Mouse (Mus musculus) layer of hippocampus, postnatal 10 days (tissue): ENCODE results near the gene Zbtb12. TPM values are rescaled to one million over a fixed set of nuclear protein-coding genes. Genes with fewer than 3 reads are reported as not detected.
"Not testable (repeated sequence)": the region's sequence is repeated elsewhere in the genome, so short reads cannot be mapped to it uniquely, and the experiment has no call there.

Experiments
- DNase-seq, 2 experiments: peaks; one replicate each; pipeline ENCODE4 v3.0.0; 2021; ENCODE audit warnings: low spot score in 2 of 2
- long read RNA-seq: library from polyadenylated mRNA; stranded (forward); transcript quantifications from one replicate; pipeline ENCODE4 v2.0.0, GENCODE M21; 2023
- total RNA-seq, 2 experiments: library from RNA; stranded (reverse); gene quantifications; 2 replicates each; pipeline ENCODE4 v1.2.3; 2021

Gene Zbtb12
- total RNA-seq = 10 to 100 TPM in 1 of 2 experiments, 1 to 10 TPM in 1; 9.8 to 10.0 TPM
- long read RNA-seq = 0 reads

DNA sequence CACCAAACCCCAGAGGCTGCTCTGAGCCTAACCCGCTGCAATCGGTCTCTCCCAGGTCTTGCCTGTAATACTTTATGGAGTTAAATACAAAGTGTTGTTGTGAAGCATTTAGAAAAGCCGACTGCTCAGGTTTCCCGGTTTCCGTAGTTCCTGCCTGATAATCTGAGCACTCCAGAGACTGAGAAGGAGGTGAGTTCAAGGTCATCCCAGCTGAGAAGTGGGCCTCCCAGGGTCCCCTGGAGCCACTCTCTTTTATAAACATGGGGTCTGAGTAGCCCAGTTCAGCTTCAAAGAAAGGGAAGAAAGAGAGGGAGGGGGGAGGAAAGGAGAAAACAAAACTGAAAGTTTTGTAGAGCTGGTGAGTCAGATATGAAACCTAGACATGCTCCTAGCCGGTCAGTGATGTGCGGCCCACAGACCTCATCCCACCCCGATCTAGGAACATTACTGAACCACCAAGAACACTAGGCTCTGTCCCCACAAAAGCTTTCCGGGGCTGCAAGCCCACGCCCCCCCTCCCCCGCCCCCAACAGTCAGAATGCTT, at the start of gene Zbtb12:
Gene Zbtb12 (plus strand): TSS at position 148 of the 544 bp plus-strand sequence.
- no peak for DNase-seq

DNA sequence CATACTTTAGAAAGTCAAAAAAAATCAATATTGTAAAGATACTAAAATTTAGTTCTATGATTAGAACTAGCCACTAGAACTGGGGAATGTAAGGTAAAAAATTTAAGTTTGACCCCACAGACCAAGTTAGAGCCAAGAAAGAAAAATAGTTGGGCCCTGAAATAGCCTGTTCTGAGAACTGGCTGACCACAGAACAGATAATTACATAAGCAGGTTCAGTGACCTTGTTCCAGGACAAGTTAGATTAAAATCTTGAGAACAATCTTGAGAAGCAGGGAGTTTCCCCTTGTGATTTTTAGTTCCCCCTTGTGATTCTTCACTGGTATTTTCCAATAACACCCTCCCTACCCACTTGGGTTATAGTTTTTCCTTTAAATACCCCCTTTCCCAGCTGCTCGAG, 48.5 kb upstream of the Zbtb12 start:
- not testable (repeated sequence) for DNase-seq

DNA sequence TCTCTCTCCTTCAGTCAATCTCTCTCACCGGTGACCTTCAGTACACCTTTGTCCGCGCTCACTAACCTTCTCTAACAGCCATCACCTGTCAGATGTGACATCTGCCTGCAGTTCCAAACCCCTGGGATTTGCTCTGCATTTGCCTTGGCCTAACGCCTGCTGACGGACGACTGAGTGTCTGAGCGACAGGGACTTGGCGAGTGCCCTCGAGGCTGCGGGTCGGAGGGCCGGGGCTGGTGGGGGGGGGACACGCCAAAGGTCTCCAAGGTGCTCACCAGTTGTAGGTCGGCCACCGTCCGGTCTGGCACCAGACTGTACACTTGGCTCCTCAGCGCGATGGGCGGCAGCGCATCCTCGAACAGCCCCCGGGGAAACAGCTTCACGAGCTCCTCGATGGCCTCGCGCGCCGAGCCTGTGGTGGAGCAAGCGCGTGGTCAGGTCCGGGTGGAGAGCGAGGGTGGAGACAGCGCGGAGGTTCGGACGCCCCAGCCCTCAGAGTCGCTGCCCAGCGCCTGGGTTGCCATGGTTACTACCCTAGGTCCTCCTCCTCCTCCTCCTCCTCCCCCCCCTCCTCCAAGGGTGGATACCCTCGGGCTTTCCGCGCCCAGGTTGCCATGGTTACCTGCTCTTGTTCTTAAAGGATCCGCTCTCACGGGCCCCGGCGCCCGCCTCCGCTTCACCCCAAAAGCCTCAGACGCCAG, 43.0 kb upstream of the Zbtb12 start:
- DNase-seq = no peak

DNA sequence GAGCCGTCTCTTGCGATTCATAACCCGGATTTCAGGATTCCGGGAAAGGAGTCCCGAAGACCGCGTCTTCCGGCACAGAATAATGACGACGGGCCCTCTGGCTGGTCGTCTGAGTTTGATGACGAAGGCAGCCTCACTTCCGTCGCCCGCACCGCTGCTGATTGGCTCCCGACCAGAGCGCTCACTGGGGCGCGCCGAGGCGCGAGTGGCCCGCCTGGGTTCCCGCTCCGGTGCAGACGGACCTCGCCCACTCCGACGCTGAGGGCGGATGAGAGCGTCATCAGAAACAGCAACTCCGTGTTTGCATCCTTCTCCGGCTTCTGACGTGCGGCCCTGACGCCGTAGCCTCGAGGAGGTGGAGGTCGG, 42.4 kb upstream of the Zbtb12 start, which contains the start of the genes Stk19 and Dxo:
Gene Stk19 (minus strand): TSS at position 90 of the 366 bp plus-strand sequence.
Gene Dxo (plus strand): TSS at position 164 of the 366 bp plus-strand sequence.
- DNase-seq = peak; percentile 97

DNA sequence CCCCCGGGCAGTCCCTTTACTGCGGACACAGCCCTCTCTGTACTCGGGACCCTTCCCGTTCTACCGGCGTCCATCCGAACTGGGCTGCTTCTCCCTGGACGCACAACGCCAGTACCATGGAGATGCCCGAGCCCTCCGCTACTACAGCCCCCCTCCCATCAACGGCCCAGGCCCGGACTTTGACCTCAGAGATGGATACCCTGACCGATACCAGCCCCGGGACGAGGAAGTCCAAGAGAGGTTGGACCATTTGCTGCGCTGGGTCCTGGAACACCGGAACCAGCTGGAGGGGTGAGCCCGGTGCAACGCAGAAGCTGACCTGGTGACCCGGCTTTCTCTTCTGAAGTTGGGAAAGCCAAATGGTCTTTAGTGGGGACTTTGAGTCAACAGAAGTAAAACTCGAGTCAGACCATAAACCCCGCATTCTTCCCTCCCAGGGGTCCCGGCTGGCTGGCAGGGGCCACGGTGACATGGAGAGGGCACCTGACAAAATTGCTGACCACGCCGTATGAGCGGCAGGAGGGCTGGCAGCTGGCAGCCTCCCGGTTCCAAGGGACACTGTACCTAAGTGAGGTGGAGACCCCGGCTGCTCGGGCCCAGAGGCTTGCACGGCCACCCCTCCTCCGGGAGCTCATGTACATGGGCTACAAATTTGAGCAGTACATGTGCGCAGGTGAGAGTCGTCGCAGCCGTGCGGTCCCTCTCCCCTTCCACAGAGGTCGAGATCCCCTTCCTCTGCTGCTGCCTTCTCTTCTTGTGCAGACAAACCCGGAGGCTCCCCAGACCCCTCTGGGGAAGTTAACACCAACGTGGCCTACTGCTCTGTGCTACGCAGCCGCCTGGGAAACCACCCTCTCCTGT, 41.6 kb upstream of the Zbtb12 start:
- peak in 1 of 2 experiments; percentile 20 for DNase-seq

DNA sequence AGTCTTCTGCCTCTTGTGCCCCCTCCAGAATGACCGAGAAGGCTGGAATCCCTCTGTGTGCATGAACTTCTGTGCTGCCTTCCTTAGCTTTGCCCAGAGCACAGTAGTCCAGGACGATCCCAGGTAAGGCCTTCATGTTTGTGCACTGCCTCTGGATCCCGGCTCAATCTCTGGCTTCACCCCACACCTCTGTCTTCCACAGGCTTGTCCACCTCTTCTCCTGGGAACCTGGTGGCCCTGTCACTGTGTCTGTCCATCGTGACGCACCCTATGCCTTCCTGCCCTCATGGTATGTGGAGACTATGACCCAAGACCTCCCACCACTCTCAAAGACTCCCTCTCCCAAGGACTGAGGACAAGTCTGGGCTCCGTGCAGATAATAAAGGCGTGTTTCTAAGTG, 40.5 kb upstream of the Zbtb12 start:
- no peak for DNase-seq

DNA sequence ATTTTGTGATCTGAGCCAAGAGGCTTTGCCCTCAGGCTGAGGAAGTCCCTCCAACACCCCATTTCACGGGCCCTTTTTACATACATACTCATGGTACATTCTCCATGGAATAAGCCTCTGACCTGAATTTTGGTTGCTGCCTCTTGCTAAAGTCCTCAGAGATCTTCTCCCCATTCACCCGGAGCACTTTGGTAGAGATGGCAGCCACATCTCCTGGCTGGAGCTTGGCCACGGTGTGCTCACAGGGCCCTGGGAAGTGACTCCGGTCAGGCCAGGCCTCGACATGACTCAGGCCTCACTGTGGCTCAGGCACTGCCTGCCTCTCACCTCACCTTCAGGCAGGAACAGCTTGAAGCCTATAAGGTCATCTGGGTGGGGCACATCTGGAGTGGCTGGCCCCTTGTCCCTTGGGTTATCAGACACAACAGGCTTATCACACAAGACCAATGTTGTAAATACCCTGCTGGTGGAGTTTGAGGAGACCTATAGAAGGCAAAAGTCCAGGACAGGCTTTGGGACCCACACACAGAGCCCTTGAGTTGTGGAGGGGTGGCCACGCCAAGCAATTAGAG, 38.5 kb upstream of the Zbtb12 start:
- DNase-seq = no peak

DNA sequence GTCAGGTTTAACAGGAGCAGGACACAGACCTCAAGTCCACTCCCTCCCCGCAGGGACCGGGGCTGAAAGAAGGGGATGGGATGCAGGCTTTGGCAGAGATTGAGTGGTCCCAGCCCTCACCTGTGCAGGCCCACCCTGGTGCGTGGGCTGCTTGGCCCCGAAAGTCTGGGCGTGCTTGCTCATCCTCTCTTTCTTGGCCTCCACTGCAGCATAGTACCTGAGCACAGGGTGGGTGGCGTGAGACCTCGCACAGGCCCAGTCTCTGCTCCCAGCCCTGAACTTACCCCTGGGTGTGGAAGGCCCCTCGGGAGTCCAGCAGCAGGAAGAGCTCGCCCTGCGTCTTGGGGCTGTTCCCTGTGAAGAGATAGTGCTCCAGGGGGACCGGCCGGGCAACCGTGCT, 34.4 kb upstream of the Zbtb12 start:
- no peak for DNase-seq

DNA sequence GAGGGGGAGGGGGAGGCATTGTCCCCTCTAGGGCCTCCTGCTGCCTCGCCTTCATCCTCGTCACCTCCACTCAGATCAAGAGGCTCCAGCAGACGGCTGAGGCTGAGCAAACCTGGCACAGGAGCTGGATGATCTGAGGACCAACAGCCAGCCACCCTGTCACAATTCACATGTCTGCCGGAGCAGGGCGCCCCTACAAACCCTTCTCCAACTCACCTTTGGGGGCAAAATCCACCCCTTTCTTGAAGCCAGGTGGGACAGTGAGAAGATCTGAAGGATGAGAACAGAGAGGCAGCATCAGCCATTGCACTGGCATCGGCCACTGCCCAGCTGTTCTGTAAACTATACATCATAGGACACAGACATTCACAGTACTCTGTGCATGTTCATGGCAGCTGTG, 32.1 kb upstream of the Zbtb12 start:
- DNase-seq = no peak

DNA sequence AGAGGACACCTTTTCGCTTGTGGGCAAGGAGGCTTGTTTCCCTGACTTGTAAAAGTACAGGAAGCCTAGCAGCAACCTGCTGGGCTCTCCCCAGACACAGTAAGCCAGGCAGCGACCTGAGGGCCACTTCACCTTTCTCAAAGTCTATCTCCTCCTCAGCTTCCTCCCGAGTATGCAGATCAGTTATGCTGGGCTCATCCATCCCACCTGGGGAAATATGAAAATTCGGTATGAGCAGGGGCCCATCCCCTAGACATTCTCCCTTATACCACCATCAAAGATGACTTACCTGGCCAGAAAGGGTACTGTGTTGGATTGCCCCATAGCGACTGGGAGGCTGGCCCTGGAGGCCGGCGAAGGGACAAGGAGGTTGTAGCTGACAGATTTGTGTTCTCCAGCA, 31.7 kb upstream of the Zbtb12 start:
- DNase-seq = no peak

DNA sequence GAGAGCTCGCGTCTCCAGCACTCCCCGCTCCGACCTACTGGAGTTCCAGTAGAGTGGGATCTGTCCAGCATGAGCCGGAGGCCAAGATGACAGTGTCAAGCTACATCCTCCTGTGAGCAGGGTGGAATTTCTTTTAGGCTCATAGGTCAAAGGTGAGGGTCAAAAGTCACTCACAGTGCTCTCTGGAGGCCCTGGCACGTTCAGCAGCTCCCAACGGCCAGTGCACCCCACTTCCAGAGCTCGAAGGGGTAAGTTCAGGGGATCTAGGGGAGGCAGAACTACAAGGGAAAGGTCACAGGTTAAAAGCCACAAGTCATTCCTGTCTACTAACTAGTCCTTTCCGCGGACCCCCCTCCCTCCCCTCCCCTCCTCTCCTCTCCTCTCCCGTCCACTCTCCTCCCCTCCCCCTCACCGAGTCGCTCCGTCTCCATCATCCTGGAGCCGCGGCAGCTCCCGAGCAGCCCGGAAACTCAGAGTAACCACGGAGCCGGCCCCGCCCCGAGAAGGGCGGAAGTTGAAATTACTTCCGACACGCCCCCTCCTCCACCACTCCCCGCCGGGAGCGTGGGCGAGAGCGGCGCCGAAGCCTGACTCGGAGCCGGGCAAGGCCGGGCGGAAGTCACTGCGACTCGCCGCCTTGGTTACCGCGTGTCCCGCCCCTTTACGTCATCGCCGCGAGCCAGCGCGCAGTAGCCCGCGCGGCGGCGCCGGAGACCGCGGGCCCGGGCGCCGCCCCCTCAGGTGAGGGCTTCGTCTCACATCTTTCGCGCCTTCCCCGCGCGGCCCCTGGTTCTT, 29.4 kb upstream of the Zbtb12 start, which contains the start of the genes Skiv2l and Nelfe:
Gene Skiv2l (minus strand): TSS at position 489 of the 795 bp plus-strand sequence.
Gene Nelfe (plus strand): TSS at position 670 of the 795 bp plus-strand sequence.
- peak; percentile 97 to 99 for DNase-seq

DNA sequence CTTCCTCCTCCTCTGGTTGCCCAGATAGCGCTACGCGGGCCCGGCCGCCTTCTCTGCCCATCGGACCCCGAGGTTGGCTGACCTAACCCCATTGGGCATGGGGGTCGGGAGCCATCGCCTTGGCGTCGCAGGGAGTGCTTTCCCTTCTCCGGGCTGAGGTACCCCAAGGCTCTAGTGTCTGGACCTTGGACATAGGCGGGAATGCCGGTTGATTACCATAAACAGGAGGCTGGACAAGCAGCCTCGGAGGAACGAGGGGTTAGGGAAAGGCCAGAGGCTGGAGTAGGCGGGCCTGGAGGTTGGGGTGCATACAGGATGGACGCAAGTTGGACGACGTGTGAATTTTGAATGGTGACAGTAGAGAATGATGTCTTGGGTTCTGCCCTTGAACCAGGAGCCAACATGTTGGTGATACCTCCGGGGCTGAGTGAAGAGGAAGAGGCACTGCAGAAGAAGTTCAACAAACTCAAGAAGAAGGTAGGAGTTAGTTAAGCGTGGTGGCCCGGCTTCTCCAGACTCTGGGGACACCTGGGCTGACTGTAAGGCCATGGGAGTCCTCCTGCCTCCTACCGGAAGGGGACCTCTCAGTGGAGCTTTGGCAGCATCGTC, 28.7 kb upstream of the Zbtb12 start:
- DNase-seq = no peak

DNA sequence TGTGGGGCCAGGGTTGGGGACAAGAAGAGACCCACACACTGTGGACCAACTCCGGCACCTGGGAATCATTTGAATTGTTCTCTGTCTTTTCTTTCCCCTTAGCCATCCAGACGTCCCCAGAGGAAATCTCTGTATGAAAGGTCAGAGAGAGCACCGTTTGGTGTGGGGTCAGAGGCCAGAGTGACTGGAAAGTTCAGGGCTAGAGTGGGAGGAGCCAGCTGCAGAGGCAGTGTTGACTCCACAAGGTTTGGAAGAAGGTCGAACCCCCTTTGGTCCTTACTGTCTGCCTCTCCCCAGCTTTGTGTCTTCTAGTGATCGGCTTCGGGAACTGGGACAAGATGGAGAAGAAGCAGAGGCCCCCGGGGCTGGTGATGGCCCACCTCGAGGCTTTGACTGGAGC, 25.8 kb upstream of the Zbtb12 start:
- DNase-seq = no peak

DNA sequence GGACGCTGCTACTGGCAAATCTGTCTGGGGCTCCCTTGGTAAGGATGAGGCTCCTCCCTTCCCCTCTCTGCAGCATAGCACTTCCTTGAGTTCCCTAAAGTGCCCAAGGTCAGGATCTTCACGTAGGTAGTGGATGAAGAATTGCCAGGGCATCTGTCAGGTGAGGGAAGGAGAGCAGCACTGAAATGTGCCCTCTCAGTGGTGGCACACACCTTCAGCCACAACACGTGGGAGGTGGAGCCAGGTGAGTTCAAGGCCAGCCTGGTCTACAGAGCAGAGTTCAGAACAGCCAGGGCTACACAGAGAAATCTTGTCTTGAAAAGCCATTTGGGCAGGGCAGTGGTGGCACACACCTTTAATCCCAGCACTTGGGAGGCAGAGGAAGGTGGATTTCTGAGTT, 24.5 kb upstream of the Zbtb12 start:
- DNase-seq = no peak

DNA sequence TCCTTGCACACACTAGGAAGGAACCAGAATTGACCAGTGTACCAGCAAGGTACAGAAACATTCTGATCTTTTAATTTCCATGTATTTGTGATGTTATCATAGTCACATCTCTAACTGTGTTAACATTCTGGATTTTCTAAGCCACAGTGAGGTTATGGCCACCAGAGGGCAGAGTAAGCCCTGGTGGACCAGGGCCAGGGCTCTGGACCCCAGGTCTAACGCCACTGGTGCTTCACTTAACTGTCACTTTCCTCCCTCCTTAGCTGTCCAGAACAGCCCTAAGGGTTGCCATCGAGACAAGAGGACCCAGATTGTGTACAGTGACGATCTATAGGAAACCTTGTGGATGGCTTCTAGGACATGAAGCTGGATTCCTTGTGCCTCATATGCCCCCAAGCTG, 23.5 kb upstream of the Zbtb12 start:
- peak; percentile 45 to 64 for DNase-seq

DNA sequence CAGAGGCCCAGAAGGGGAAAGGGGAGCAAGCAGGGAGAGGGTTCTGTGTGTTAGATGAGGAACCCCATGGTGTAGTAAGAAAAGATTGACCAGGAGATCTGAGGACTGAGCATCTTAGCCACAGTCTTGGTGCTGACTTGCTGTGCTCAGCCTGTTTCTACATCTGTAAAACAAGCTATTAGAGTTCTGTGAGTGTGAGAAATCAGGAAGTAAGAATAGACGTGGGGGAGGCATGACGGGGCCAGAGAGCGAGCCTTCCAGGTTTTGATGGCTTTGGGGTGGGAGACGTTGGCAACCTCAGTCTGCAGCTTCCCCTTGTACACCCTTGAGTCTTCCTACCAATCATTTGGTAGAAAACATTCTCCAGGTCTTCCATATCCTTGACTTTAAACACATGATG, 20.6 kb upstream of the Zbtb12 start:
- DNase-seq = no peak

DNA sequence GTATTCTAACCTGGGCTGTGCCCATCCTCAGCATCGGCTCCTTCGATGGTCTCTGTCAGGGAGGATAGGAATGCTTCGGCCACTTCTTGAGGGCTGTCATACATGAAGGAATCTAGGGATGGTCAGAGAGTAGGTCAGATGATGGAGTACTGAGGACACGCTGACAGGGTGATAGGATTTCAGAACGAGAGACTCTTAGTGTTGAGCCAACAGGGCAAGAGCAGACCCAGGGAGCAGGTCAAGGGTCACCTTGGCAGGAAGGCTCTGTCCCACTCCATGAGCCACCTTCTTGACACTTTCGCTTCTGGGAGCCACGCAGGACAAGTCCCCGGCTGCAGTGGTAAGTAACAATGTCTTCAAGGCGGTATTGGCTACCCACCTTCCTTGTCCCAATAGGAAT, 18.8 kb upstream of the Zbtb12 start:
- no peak for DNase-seq

DNA sequence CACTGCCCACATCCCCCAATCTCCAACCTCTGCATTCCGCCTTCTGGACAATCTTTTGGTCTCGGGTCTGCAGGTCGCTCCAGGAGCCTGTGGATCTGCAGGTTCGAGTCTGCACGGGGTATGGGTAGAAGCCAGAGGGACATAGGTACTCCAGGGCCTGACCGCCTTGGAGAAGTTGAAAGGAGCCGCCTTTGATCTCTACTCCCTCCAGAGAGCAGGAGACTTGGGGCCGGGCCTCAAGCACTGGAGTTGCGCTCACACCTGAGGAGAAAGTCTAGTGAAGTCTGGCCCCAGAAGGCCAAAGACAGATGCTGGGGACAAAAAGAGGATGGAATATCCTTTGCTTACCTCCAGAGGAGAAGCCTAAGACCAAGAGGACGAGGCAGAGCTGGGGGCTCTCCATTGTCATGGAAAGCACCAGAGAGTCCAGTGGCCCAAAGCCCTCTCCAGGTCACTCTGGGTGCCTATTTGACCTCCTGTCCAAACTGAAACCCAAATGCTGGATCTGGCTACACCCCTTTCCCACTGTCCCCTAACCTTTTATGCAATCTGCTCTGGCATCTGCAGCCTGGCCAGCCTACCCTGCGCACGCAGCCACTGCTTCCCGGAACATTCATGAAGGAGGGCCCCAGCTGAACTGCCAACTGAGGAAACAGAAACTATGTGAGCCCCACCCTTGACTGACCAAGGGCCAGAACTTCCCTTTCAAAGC, 17.4 kb upstream of the Zbtb12 start:
- no peak for DNase-seq

DNA sequence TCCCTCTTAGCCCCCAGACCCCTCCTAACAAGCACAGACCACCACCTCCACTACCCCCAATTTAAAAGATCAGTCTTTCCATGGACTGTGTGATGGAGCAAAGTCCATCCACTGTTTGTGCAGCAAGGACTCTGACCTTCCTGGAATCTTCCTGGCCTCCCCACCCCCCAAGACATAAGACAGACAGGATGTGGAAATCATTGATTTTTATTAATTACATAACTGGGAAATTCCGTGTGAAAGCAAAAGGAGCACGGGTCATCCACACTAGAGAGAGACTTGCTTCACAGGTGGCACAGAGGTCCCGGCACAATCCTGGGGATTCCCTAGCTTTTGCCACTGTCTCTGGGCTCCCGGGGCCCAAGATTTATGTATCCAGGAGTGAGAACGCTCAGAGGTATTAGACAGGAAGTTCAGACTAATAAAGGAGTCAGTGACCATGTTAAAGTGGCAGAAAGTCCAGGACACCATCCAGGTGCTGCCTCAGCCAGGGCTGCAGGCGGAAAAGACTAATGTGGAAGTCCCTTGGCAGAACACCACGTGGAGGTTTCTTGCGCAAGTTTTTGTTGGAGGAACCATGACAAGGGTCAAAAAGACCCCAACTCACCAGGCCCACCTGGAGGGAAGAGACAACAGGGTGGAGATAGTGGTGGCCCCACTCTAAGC, 16.7 kb upstream of the Zbtb12 start, which contains the start of gene Cfb:
Gene Cfb (minus strand): TSS at position 103 of the 666 bp plus-strand sequence.
- no peak for DNase-seq
